Mouse (Mus musculus) skeletal muscle tissue, postnatal 0 days (tissue): ENCODE results near the gene Fam111a. TPM values are rescaled to one million over a fixed set of nuclear protein-coding genes. Genes with fewer than 3 reads are reported as not detected.

Source experiments
- polyA plus RNA-seq: library from polyadenylated mRNA; unstranded; fragments of >200 nt; fragmentation: Nextera tagmentation; extraction: Ambion mirVana; gene quantifications from 2 replicates; pipeline ENCODE4 v1.2.1, GENCODE M21; 2015

Fam111a gene
- polyA plus RNA-seq = 8.1 and 10.7 TPM in 2 replicates

DNA sequence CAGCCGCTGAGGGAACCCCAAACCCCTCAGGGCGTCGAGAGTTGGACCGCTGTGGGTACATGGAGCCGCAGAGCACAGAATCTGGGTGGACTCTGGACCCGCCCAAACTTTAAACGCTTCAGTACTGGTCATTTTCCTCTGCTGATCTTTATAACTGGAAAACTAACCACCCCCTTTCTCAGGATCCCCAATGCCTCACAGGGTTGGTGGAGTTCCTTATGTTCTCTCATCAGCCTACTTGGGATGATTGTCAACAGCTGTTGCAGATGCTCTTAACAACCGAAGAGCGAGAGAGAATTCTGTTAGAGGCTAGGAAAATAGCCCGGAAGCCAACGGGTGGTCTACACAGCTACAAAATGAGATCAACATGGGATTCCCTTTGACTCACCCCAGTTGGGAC, at the start of gene Fam111a:
Fam111a (plus strand) TSS at position 301 of the 400 bp plus-strand sequence.

DNA sequence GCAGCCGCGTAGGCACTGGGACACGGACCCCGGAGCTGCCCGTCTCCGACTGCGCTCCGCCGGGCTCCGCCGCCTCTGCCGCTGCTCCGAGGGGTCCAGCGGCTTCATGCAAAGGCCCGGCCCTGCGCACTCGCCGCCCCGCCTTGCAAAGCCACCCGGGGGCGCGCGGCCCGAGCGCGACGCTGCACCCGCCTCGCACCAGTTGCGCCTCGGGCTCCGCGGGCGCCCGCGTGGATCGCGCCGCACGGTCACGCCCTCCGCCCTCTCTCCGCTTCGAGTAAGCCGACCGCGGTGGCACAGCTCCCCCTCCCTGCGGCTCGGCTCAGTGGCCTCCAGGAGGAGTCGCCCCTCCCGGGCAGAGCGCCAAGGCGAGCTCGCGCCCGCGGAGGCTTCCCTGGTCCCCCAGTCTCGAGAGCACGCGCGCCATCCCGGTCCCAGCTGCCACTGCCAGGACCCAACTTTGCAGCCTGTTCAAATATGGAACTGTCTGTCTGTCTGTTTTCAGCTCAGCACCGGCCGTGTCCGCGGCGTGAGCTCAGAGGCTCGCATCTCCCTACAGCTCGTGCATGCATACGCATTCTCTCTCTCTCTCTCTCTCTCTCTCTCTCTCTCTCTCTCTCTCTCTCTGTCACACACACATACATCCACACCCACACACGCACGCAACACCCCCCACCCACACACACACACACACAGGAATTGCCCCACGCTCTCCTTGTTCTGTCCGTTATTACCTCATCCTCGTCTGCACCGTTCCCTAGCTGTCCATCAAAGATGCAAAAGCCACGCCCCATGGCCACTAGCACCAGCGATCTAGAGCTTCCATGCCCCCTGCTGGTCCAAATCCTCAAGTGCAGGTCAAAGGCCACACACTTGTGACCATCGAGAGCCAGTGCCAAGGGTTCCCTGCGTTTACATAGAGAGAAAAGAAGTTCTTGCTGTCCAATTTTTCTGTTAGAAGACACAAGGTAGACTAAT, 43.9 kb upstream of the Fam111a start, which contains the start of gene Dtx4:
Dtx4 (minus strand) TSS at position 85 of the 978 bp plus-strand sequence.

DNA sequence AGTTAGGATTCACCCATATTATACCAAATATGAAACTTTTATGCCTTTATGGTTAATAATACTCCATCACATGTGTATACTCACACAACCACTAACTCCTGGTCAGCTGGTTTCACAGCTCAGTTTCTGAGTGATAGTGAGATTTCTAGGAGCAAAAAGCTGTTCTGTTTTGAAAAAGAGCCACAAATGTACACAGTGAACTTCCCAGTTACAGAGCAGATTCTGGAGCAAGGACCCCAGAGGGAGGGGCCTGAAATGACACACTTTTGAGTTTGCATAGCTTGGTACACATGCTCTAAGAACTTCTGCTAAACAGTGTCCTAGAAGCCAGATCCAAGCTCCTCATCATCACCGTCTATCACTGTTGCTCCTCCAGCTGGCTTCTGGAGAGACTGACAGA, 54.1 kb downstream of the Fam111a start, which contains the start of gene Gm4952:
Gm4952 (plus strand) TSS at position 301 of the 400 bp plus-strand sequence.

DNA sequence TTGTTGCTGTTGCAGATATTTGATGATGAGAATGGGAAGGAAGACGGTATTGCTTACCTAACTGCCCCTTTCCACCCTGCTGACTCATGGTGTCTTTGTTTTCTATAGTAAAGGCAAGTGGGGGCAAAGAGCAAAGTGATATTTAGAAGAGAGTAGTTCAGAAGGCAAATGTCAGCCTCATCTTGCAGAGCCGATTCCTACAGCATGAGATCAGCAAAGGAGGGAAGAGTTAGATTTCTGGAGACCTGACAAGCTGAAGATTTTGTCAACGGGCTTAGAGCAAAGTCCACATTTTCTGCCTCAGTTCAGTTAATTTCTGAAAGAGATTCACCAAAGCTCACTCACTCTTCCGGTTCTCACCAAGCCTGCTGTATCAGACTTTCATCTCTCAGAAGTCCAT, 87.6 kb downstream of the Fam111a start, which contains the start of gene Glyat:
Glyat (plus strand) TSS at position 133 of the 400 bp plus-strand sequence.

Other genes starting within 250 kb of the Fam111a start
- not detected in 2 replicates for gene Olfr1436, start 246.6 kb upstream of the Fam111a start, polyA plus RNA-seq
- gene Olfr1437, start 220.6 kb upstream of the Fam111a start, polyA plus RNA-seq = not detected in 2 replicates
- gene Olfr1438-ps1, start 209.8 kb upstream of the Fam111a start, polyA plus RNA-seq = not detected in 2 replicates
- gene Olfr1440, start 158.5 kb upstream of the Fam111a start, polyA plus RNA-seq = not detected in 2 replicates
- gene Olfr1441, start 128.3 kb upstream of the Fam111a start, polyA plus RNA-seq = not detected in 2 replicates
- not detected in 2 replicates for gene Pfpl, start 117.8 kb upstream of the Fam111a start, polyA plus RNA-seq
- gene Mpeg1, start 85.0 kb upstream of the Fam111a start, polyA plus RNA-seq = 0.29 and 0.37 TPM in 2 replicates
- gene Dtx4, start 44.3 kb upstream of the Fam111a start, polyA plus RNA-seq = 8.5 and 8.7 TPM in 2 replicates
- gene Gm4952, start 54.2 kb downstream of the Fam111a start, polyA plus RNA-seq = 0.37 TPM in 1 of 2 replicates, not detected in the other
- gene Glyat, start 87.6 kb downstream of the Fam111a start, polyA plus RNA-seq = not detected in 2 replicates
- not detected in 2 replicates for gene Olfr1442, start 124.7 kb downstream of the Fam111a start, polyA plus RNA-seq
- gene Olfr1443, start 132.4 kb downstream of the Fam111a start, polyA plus RNA-seq = not detected in 2 replicates
- gene Keg1, start 150.0 kb downstream of the Fam111a start, polyA plus RNA-seq = not detected in 2 replicates
- 0.16 and 0.63 TPM in 2 replicates for gene Cntf, start 219.9 kb downstream of the Fam111a start, polyA plus RNA-seq